Mouse (Mus musculus): ENCODE measurements around the gene Acbd4. TPM values are rescaled to one million over a fixed set of nuclear protein-coding genes. Genes with fewer than 3 reads are reported as not detected.

Acbd4 gene
- total RNA-seq, 2 experiments from 2014 or later = 71.3 to 71.5 TPM

DNA sequence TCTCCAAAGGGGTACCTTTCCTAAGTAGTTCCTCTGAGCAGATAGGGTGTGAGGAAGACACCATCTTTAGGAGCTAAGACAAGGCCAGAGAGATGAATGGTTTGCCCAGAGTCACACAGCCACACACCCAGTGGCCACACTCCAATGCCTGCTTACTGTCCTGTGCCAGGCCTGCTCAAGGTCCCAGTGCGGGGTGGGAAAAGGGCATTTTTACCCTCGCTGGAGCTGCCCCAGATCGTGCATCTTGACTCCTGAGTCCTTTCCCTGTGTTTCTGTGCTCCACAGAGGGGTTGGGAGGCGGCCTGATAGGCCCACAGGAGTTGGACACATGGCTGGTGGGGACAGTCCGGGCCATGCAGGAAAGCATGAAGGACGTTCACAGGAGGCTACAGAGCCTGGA lies 4.3 kb downstream of the Acbd4 start:
- DNase-seq (ENCODE audit: low spot score in 2 of 2) = no peak
- intact Hi-C loops (cut with DNase I) = no loop called here

DNA sequence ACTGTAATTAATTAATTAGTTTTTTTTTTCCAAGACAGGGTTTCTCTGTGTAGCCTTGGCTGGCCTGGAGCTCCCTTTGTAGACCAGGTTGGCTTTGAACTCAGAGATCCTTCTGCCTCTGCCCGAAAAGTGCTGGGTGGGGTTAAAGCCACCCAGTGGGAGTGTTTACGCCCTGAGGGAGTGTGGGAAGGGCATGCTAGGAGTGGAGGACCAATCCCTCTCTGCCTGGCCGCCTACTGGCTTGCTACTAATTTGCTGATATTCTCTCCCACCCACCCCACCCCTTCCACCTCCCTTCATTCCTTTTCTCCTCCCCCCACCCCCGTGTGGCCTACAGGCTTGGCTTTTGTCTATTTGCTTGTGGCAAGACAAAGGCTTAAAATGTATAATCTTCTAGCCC lies 4.9 kb downstream of the Acbd4 start:
- intact Hi-C loops (cut with DNase I) = no loop called here
- no peak for DNase-seq (ENCODE audit: low spot score in 2 of 2)

DNA sequence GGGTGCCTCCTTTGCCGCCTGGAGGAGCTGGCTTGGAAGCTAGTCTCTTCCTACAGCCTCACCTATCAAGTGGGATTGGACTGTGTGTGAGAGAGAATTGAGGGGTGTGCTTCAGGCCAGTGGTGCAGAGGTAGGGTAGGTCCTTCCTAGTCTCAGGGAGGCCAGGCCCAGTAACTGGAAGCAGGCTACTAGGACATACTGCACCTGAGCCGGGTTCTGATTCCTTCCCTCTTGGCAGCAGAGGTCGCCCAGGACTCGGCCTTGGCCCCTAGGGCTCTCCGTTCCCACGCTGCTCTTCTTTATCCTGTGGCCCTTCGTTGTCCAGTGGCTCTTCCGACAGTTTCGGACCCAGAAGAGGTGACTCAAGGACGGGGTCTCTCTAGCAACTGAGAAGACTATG lies 9.8 kb downstream of the Acbd4 start:
- intact Hi-C loops (cut with DNase I) = no loop called here

DNA sequence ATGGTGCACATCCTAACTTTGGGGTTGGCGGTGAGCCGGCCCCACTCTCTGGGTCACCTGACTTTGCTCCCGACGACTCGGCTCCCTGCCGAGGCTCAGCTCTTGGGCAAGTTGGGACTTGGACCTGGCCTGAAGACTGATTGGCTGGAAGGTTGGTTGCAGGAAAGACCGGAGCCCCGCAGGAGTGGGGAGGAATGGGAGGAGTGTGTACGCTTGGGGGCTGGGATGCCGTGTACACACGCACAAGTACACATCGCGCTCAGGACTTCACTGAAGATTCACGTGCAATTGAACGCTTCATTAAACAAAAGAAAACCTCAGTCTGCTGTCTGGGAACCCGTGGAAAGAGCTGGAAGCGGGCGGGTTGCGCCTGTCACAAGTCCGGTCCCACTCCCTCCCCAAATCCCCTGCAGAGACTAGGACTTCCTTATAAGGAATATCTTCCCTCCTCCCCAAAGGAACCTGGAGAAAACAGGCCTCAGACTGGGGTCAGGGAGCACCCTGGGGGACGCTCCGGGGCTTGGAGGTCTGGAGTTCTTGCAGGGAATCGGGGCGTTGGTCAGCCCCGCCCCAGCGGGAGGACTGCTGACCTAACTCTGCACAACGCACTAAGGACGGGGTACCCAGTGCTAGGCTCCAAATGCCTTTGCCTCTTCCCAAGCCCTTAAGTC lies 10.5 kb downstream of the Acbd4 start:
- peak in 1 of 2 experiments; percentile 43 for DNase-seq (ENCODE audit: low spot score in 2 of 2)
- intact Hi-C loops (cut with DNase I) = no loop called here

More for the DNA sequence above, 9.8 kb downstream of the Acbd4 start:
- no peak for DNase-seq (ENCODE audit: low spot score in 2 of 2)

DNA sequence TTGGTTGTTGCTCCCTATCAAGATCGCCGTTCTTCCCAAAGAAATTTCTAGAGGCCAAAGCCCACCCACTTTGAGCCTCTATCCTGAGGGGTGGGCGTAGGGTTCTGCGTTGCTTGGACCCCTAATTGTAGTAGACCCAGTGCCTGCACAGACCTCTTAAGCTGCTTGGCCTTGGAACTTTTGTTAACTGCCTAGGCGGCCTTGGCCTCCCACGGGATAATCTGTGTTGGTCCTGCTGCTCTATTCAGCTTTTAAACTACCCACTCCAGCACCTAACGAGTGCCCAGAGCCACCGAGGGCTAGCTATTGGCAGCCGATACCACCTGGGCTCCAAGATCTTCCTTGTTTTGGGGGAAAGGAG lies 11.1 kb downstream of the Acbd4 start:
- no peak for DNase-seq (ENCODE audit: low spot score in 2 of 2)
- intact Hi-C loops (cut with DNase I) = no loop called here

DNA sequence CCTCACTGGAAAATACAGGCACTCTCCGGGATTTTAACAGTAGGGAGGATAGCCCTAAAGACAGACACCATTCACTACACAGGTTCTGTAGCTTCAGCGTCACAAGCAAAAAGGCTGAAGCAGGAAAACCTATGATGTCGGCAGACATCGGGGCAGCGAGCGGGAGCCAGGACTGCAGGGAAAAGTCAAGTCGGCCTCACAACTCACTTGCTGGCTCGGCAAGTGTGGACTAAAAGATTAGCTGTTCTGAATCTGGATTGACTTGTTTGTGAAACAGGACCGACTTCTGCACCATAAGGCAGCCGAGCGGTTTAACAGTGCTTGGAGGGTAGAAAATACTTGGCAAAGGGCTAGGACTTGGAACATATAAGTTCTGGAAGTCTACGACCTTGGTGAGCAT lies 11.5 kb downstream of the Acbd4 start:
- DNase-seq (ENCODE audit: low spot score in 2 of 2) = no peak
- intact Hi-C loops (cut with DNase I) = no loop called here

DNA sequence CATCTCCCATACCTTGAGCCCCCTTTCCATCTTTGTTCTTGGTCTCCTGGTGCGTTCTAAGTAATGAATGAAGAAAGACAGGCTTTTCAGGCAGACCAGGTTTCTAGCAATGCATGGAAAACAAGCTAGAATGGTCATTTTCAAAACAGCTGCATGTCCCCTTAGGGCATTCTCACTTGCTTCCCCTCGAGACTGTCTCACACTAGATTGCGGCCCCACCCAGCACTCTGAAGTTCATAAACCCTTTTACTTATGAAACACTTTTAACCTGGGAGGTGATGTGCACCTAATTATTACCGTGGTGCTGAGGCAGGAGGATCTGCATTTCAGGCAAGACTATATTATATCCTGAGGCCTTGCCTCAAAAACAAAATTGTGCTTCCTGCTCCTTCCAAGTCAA lies 12.3 kb downstream of the Acbd4 start:
- DNase-seq (ENCODE audit: low spot score in 2 of 2) = no peak
- intact Hi-C loops (cut with DNase I) = no loop called here

DNA sequence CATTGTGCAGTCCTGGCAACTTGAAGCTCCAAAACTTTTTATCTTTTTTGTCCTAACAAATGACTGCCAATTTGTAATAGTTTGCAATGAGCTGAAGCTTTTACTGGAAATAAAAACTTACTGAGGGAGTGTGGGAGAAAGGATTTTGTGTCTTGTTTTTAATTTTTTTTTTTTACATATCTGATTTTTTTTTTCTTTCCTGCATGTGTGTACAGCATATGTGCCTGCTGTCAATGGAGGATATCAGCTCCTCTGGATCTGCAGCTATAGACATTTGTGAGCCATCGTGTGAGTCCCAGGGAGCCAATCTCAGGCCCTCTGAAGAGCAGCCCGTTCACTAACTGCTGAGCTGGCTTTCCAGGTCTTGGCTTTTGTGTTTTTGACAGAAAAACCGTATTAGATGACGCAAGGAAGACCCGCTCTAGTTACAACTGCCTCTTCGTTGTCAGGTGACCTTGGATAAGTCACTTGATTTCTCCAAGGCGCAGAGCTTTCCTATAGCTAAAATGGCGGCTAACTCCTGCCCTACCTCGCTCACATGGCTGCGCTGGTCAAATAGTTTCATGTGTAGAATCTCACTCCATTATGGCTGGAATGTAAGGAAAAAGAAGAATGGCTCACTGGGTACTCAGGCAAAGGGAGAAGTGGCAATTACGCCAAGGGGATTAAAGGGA lies 12.9 kb downstream of the Acbd4 start:
- no peak for DNase-seq (ENCODE audit: low spot score in 2 of 2)
- intact Hi-C loops (cut with DNase I) = no loop called here

DNA sequence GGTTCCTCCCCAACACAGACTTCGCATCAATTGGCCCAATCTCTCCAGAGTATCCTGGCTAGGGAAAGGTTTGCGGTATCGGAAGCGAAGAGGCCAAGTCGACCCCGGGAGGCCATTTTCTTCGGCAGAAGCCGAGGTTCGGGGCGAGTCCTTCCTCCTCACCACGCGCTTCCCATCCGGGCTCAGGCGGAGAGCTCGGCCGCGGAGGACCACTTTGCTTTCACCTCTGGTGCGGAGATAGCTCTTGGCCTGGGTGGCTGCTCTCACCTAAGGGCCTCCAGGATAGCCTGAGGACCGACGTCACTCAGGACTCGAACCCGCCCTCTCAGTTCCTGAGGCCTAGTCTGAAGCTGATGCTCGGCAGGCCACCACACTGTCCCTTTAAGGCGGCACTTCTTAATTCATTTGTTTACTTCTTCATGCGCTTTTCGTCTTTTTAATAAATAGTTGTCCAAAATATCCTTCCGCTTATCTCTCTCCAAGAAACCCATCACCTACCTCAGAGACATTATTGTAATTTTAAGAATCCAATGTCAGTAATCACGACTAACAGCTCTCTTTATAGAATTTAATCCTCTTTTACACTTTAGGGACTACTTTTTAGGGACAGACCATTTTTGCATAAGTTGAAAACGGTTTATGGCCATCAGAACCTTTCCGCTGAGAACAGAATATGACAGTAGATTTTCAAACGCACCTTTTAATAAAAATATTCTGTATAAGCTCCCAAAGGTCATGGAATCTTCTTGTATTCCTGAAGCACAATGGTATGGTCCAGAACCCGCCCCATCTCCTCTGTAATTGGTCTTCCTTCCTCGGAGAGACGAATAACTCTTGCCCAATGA lies 13.9 kb downstream of the Acbd4 start:
- intact Hi-C loops (cut with DNase I) = no loop called here

DNA sequence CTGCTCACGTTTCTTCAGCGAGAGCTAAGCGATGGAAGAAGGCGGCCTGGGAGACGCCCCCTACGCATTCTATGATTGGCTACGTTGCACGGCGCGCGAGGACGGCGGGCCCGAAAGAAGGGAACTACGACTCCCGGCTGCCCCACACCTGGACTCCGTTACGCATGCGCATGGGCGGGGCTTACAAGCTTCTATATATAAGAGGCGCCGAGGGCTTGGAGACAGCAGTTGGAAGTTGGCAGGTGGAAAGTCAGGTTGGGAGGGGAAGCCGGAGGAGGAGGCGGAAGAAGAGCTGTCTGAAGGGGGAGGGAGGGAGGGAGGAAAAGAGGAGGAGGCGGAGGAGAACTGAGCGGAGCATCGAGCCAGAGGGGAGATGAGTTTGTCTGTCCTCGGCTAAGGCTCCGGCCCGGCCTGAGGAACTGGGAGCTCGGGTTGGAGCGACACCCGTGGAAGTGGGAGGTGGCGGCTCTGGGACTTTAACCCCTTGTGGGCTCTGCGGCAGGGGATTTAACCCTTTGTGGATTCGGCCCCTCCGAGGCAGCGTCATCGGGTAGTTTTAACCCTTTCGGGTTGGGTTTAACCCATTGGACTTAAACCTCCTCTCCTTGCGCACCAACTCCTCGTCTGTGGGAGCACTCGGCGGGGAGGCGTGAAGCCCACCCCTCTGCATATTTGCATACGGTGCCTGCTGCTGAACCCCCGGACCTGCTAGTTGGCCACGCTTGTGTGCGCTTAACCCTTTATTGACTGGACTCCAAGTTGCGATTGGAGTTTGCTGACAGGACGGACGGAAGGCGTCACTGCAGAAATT lies 14.7 kb downstream of the Acbd4 start, which contains the start of gene Hexim1:
TSS of gene Hexim1 (plus strand) at position 224 of the 811 bp plus-strand sequence.
- peak; percentile 100 for DNase-seq (ENCODE audit: low spot score in 2 of 2)
- intact Hi-C loops (cut with DNase I) = no loop called here

More for the DNA sequence above, 13.9 kb downstream of the Acbd4 start:
- DNase-seq (ENCODE audit: low spot score in 2 of 2) = peak; percentile 78 to 88

DNA sequence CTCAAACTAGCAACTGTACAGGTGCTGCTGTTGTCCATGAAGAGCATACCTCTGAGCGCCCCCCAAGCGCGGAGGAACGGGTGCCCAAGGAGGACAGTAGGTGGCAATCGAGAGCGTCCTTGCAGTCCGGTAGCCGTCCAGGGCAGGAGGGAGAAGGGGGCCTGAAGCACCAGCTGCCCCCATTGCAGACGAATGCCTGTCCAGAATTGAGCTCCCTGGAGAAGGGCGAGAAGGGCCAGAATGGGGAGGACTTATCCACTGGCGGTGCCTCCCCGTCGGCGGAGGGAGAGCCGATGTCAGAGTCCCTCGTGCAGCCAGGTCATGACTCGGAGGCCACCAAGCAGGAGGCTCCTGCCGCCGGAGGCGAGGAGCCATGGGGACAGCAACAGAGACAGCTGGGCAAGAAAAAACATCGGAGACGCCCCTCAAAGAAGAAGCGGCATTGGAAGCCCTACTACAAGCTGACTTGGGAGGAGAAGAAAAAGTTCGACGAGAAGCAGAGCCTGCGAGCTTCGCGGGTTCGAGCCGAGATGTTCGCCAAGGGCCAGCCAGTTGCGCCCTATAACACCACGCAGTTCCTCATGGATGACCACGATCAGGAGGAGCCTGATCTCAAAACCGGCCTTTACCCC lies 15.6 kb downstream of the Acbd4 start:
- peak in 1 of 2 experiments; percentile 72 for DNase-seq (ENCODE audit: low spot score in 2 of 2)
- intact Hi-C loops (cut with DNase I) = loop anchor here (1.0 kb wide), 2 partner anchors 15 to 42 kb away; partner anchors contain the start of gene Hexim2

DNA sequence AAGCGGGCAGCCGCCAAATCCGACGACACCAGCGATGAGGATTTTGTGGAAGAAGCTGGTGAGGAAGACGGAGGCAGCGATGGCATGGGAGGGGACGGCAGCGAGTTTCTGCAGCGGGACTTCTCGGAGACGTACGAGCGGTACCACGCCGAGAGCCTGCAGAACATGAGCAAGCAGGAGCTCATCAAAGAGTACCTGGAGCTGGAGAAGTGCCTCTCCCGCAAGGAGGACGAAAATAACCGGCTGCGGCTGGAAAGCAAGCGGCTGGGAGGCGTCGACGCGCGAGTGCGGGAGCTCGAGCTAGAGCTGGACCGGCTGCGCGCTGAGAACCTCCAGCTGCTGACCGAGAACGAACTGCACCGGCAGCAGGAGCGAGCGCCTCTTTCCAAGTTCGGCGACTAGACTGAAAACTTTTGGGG lies 16.1 kb downstream of the Acbd4 start:
- intact Hi-C loops (cut with DNase I) = loop anchor here (1.0 kb wide), 2 partner anchors 15 to 42 kb away; partner anchors contain the start of gene Hexim2
- no peak for DNase-seq (ENCODE audit: low spot score in 2 of 2)

DNA sequence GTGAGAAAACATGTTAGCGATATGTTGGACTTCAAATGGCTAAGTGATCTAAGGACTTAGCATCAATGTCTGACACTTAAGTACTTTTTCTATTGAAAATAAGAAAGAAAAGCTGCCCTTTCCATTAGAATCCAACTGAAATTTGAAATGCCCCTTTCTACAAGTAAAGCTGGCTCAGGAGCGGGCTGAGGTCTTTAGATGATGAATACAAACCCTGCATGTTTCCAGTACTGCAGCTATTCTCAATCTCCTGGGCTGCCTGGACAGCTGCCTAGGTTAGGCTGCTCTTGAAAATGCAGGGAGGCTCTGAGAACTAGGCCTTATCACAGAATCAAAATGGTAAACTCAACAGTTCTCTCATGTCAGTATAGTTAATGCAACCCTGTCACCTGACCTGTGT lies 17.4 kb downstream of the Acbd4 start:
- intact Hi-C loops (cut with DNase I) = no loop called here

DNA sequence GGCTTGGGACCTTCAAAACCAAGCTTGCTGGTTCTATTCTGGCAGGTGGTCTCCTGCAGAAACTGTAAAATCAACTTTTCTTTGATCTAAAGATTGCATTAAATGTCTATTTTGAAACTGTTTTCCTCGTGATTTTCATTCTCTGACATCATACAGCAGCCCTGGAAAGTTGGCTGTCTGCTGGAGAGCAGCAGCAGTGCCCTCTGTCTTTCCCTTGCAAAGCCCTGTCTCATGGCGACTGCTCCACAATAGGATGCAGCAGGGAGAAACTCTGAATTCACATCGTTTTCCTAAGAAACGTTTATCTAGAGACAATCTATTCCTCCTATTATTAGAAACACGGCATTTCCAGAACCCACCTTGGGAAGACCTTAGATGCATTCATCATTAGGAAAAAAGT lies 18.1 kb downstream of the Acbd4 start:
- DNase-seq (ENCODE audit: low spot score in 2 of 2) = no peak
- intact Hi-C loops (cut with DNase I) = no loop called here

More for the DNA sequence above, 17.4 kb downstream of the Acbd4 start:
- DNase-seq (ENCODE audit: low spot score in 2 of 2) = no peak

DNA sequence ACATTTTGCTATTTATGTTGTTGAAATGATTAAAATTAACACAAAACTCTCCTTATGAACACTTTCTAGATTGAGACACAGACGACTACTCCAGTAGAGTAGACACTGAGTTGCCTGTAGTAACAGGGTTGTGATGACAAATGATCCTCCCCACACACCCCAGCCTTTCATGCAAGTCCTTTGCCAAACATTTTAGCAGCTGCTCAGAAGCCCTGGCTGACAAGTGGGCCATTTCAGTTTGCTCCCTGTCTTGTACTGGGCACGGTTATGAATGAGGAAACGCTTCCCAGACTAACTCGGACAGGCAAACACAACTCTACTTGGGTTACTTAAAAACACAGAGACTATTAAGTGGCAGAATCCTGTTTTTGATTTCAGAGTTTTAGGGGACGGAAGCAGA lies 18.8 kb downstream of the Acbd4 start:
- DNase-seq (ENCODE audit: low spot score in 2 of 2) = no peak
- intact Hi-C loops (cut with DNase I) = no loop called here

DNA sequence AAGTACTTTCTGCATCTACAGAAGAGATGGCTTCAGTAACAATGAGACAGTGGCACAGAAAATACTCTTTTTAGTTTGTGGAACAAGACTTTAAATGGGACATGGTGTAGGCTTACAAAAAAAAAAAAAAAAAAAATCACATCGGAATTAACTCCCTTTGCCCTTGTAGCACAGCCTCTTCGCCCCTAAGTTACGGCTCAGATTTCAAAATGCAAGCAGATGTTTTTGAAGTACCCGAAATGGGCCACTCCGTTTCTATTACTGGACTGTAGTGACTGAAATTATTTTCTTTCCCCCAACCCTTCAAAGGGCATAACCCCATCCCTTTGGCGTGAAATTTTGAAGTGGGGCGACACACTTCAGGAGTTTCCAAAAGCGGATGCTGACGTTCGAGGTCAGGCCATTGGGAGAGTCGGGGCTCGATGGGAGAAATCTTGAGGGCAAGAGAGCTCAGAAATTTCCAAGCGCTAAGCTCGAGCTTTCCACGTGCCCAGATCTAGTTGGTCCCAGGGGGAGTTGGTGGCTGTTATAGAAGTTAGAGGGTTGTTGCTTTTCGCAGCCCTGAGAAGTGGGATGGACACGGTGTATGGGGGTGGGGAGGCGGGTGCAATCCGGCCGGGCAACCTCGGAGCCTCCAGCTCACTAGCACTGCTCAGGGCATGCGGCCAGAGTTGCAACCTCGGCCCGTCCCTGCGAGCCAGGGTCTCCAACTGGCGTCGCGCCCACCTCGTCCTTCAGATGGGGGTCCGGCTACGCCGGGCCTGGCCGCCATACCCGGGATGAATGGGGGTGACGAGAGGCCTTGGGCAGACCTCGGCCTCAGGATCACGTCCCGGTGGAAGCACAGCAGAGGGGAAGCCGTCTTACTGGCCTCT lies 30.5 kb downstream of the Acbd4 start, which contains the start of gene Hexim2:
TSS of gene Hexim2 (plus strand) at position 729 of the 875 bp plus-strand sequence.
- intact Hi-C loops (cut with DNase I) = loop anchor here (1.0 kb wide), 1 partner anchor 15 kb away; no protein-coding TSS in a partner anchor

DNA sequence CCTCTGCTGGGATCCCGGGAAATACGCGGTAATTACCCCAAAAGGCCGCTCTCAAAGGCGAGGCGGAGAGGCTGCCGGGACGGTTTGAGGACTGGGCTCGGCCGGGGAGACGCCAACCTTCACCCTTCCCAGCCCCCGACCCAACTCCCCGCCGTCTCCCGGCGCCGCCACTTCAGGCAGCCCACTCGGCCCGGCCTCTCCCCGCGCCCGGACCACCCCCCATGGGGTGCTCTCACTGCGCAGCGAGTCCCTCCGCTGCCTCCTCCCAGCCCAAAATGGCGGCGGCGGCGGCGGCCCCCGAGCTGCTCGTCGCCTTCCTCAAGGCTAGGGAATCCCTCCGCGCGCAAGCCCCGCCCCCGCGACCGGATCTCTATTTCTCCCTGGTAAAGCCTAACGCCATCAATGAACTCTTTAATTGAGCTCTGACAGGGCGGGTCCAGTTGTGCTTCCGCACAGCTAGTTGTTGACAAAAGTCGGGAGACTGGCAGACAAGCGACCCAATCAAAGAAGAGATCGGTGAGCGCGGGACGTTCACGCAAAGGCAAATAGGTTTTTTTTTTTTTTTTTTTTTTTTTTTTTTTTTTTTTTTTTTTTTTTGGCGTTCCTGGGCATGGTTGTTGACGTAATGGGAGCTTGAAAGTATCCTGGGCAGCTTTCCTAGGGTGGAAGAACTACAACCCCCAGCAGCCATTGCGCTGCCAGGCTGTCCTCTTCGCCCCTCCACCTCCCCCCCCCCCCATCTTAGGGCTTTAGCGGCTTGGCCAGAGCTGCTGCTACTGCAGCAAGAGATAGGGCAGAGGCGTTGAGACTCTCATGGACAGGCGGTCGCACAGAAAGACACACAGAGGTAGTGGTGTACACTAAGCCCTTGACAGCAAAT lies 31.3 kb downstream of the Acbd4 start:
- intact Hi-C loops (cut with DNase I) = loop anchor here (1.0 kb wide), 1 partner anchor 16 kb away; no protein-coding TSS in a partner anchor
- DNase-seq (ENCODE audit: low spot score in 2 of 2) = peak; percentile 100

More for the DNA sequence above, 30.5 kb downstream of the Acbd4 start, which contains the start of gene Hexim2:
- peak in 1 of 2 experiments; percentile 60 for DNase-seq (ENCODE audit: low spot score in 2 of 2)

All from left cerebral cortex, postnatal 14 days (tissue).